Mouse (Mus musculus) liver, embryonic 14.5 days (tissue): ENCODE data around the gene Hoxb6.

Experiments used
- CTCF ChIP-seq: IDR thresholded peaks from 2 replicates; pipeline ENCODE4 v1.5.1; 2016; ENCODE audit warnings: antibody characterized with exemption, low read depth, control low read depth
- EP300 ChIP-seq: IDR thresholded peaks from 2 replicates; pipeline ENCODE4 v1.6.1; 2016; ENCODE audit warnings: antibody characterized with exemption, low read depth

GRCm38 (mm10) chr11:96287411-96287810, 4.9 kb upstream of the Hoxb6 start:
- TF ChIP-seq EP300 (no peak), CTCF (no peak)
